Mouse (Mus musculus) adrenal gland, postnatal 14 days (tissue): ENCODE measurements at regions not wholly inside any gene's neighbourhood (a gene's known extent, or its start where the extent isn't known, plus 50 kb on each side); places are given as distances from the start of the nearest gene placed in this dataset.

ENCODE experiments used
- DNase-seq: peaks from one replicate; pipeline ENCODE4 v3.0.0; 2021; ENCODE audit warnings: mixed read lengths

- peak; percentile 56 for DNase-seq
Observed at GRCm38 (mm10) chr6:18934362-18934761, 68.2 kb downstream of the Ankrd7 start.

GRCm38 (mm10) chr6:18946002-18946683 is 80.0 kb downstream of the Ankrd7 start:
- no peak for DNase-seq
